Mouse (Mus musculus): ENCODE data around the gene Dbp.

DNA sequence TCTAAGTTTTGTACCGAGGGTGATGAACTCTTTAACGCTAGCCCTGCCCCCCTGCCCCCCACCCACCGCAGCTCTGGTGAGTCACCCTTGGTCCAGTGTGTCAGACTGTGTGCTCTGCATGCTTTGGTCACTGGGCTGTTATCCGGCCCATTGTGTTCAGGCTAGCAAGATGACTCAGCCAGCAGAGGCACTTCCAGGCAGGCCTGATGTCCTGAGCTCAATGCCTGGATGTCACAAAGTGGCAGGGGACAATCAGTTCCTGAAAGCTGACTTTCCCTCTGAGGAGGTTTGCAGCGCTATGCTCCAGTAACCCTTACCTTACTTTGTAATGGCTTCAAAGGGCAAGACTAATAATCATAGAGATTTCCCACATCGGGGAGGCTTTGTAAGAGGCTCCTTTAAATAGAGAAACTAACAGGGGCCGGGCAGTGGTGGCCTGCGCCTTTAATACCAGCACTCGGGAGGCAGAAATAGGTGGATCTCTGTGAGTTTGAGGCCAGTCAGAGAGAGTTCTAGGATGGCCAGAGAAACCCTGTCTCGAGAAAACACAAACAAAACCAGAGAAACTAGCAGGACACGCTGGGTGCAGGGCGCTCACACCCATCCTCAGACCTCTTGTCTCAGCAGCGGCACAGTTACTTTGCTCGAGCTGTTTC, 24.8 kb upstream of the Dbp start:
- TF ChIP-seq CTCF (IDR thresholded peaks at IDR 0.05 in 2 of 3, conservative IDR thresholded peaks at IDR 0.05 in 1 of 3; ENCODE audit: control insufficient read depth in 1 of 3, insufficient read depth in 1 of 3, low read depth in 2 of 3, low read length in 3 of 3, poor library complexity in 1 of 3, severe bottlenecking in 1 of 3) (no peak), BHLHE40 (IDR thresholded peaks at IDR 0.05; ENCODE audit: borderline replicate concordance, low read depth, low read length) (no peak), NRF1 (IDR thresholded peaks at IDR 0.05; ENCODE audit: insufficient read depth, low read depth, low read length, poor library complexity, severe bottlenecking) (no peak), EP300 (IDR thresholded peaks at IDR 0.05; ENCODE audit: low read depth in 1 of 2, low read length in 2 of 2) (no peak), MAFK (IDR thresholded peaks at IDR 0.05; ENCODE audit: borderline replicate concordance, low read depth, low read length) (no peak), ZMIZ1 (IDR thresholded peaks at IDR 0.05; ENCODE audit: low read depth, low read length) (no peak), GABPA (IDR thresholded peaks at IDR 0.05; ENCODE audit: low read depth, low read length) (no peak), SMC3 (IDR thresholded peaks at IDR 0.05; ENCODE audit: low read depth, low read length) (no peak), USF1 (IDR thresholded peaks at IDR 0.05; ENCODE audit: low read depth, low read length) (no peak), POLR2AphosphoS2 (IDR thresholded peaks at IDR 0.05; ENCODE audit: low read length) (no peak), MAX (IDR thresholded peaks at IDR 0.05; ENCODE audit: low read length) (no peak), CHD1 (IDR thresholded peaks at IDR 0.05; ENCODE audit: low read depth, low read length) (no peak), ZKSCAN1 (IDR thresholded peaks at IDR 0.05; ENCODE audit: low read depth, low read length) (no peak), CHD2 (IDR thresholded peaks at IDR 0.05; ENCODE audit: low read length) (no peak)
